Mouse (Mus musculus): ENCODE measurements around the gene Dennd1a.

- peak; percentile 69 for TF ChIP-seq CTCF (conservative IDR thresholded peaks at IDR 0.05; ENCODE audit: insufficient read depth, insufficient read length, low read depth, low read length)
- no peak for TF ChIP-seq POLR2A (IDR thresholded peaks at IDR 0.05; ENCODE audit: low read depth, low read length)
Measured at GRCm38 (mm10) chr2:37925413-37926132, 361.6 kb downstream of the Dennd1a start.
